Mouse (Mus musculus) cerebellum, postnatal 10 days (tissue): ENCODE measurements around the gene Klc4.

Source experiments
- DNase-seq, 2 experiments: peaks; one replicate each; pipeline ENCODE4 v3.0.0; 2021; ENCODE audit warnings: mixed read lengths in 2 of 2

The Klc4 gene

DNA sequence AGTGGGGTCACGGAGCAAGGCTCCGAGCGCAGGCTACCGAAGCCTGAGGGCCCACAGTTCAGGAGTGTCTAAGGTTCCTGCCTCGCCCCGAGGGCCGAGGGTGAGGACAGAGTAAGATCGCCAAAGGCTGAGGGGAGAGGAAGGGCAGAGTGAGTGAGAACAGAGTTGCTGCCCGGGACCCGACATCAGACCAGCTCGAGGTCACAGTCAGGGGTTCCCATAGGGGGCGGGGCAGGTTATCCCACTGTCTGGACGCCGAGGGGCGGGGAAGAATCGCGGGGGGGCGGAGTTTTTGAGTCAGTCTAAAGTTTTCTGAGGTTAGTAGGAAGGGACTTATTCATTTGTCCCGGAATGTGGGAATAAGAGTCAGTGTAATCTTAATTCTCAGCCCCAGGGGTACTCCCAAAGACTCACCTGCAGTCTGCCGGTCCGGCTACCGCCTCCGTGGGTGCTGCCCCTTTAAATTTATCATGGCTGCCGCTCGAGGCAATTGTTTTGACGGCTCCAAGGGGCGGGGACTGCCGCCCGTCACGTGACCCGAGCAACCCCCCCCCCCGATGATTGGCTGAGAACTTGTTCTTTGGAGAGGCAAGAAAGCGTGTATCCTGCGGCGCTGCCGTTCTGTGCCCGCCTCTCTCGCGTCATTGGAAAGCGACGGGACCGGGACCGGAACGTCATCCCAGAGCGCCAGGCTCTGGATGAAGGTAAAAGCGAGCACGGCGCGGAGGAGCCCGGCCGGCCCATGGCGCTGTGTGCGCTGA is at the start of gene Klc4, which contains the start of gene Mrpl2:
Gene Klc4 (minus strand): TSS at position 462 of the 761 bp plus-strand sequence.
Gene Mrpl2 (plus strand): TSS at position 669 of the 761 bp plus-strand sequence.
- DNase-seq = peak; percentile 99 to 100

DNA sequence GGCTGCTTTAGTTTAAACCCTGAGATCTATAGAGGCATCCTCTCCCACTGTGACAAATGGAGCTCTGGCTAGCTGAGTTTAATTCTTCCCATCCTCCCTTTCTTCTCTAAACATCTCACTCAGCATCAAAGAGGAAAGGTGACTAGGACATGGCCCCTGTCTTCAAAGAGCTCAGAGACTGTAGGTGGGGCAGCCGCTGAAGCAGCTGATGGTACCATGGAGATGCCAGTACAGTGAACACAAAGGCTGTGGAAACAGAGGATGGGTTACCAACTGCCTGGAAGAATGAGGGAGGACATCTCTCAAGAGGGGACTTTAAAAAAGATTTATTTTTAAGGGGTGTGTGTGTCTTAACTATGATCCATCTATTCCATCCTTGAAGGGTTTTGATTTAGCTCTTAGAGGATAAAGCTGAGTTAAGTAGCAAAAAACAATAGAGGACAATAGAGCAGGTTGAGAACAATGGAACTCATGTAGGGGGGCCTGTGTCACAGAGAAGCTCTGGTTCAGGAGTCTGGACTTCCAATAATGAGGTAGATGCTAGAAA is 48.8 kb upstream of the Klc4 start:
- no peak for DNase-seq

DNA sequence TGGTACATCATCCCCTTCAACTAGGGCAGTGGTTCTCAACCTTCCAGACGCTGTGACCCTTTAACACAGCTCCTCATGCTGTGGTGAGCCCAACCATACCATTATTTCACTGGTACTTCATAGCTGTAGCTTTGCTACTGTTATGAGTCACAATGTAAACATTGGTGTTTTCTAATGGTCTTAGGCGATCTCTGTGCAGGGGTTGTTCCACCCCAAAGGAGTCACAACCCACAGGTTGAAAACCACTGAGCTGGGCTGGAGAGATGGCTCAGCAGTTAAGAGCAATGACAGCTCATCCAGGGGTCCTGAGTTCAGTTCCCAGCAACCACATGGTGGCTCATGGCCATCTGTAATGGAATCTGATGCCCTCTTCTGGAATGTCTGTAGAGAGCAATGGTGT is 45.6 kb upstream of the Klc4 start:
- DNase-seq = no peak

DNA sequence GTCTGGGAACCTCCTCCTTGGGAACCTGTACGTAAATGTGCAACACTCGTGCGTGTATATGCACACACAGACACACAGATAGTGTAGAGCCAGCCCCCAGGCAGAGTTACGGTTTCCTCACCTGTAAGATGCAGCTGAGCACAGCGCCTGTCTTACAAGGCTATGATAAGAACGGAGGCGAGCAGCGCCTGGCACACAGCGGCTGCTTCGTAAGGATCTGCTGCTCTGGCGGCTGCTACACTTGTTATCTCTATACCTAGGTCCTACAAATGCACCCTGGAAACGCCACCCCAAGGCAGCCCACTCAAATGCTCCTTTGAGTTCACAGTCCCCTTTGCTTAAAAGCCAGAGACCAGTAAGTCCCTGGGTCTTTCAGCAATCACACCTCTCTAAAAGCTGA is 44.8 kb upstream of the Klc4 start:
- no peak for DNase-seq

GRCm38 (mm10) chr17:46685913-46686312 is 40.1 kb upstream of the Klc4 start:
- no peak for DNase-seq

DNA sequence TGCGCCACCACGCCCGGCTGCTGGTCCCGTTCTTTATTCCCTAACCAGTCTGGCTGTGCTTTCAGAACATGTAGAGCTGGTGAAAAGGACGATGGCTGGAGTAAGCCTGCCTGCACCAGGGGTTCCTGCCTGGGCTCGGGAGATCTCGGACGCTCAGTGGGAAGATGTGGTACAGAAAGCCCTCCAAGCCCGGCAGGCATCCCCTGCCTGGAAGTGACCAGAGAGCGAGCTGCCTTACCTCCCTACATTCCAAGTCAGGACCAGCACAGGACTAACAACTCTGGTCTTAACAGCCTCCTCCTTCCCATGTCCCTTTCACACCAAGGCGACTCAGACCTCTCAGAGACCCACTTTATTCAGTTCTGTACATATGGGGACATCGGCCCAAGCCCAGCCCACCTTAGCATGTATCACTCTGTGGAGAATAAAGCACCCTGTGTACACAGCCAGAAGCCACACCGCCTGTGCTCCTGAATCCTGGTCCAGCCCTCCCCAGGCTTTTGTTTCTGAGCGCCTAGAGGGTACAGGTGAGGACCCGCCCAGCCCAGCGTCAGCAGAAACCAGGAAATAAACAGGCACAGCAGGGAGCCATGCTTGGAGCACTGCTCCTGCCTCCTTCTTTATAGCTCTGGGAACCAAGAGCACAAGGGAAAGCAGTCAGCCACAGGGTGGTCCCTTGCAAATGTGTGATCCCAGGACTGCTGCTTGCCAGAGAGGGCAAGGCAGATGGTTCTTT is 37.0 kb upstream of the Klc4 start:
- DNase-seq = no peak

DNA sequence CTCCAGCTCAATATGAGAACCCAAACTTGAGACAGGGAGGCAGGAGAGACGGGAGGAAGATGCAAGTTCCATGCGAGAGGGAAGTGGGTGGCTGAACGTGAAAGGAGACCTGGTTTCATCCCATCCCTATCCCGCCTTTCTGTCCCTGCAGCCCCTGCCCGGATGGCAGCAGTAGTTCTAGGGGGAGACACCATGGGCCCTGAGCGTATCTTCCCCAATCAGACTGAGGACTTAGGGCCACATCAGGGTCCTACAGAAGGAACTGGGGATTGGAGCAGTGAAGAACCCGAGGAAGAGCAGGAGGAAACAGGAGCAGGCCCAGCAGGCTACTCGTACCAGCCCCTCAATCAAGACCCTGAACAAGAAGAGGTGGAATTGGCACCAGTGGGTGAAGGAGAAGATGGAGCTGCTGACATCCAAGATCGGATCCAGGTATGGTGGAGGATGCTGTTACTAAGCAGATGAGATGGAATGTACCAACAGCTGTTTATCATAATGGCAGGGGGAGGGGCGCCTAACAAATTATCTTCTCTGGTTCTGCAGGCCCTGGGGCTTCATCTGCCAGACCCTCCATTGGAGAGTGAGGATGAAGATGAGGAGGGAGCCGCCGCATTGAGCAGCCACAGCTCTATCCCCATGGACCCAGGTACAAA is 35.8 kb upstream of the Klc4 start:
- peak in 1 of 2 experiments; percentile 47 for DNase-seq

- peak; percentile 99 to 100 for DNase-seq
These were observed 35.0 kb upstream of the Klc4 start, which contains the start of gene Klhdc3 for GRCm38 (mm10) chr17:46680760-46681373. TSS of gene Klhdc3 (minus strand) at chr17:46680914.

DNA sequence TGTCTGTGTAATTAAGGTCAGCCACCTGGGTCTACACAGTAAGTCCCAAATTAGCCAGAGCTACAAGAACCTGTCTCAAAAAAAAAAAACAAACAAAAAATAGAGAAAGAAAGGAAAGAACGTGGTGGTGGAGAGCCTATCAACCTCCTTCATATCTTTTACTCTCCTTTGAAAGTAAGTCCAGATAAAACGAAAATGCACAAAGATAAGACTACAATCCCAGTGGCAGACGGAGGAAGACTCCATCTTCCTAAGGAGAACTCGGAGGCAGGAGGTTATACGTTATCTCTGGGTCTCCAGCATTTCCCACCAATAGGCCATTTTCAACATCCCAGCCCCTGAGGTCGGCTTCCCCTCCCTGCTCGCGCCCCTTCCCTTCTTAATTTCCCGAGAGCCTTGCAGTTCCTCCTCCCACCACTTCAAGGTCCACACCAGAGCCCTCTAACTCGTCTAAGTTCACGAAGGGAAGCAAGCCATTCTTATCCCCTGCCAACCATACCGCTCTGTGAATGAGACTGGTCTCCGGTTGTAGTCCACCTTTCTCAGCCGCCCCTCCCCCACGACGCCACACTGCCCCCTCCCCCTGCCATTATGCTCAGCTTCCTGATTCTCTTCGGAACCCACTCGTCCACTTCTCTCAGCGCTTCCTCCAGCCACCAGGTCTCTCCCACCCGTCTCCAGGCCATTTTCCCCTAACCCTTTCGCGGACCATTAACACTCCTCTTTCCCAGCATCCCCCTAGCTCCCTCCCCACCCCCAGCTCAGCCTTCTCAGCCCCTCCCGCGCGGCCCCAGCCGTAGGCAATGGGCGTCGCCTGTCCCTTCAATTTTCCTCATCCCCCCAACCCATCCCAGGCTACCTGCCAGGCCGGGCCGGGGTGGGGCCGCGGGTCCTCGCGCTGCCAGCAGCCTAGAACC is 34.3 kb upstream of the Klc4 start:
- DNase-seq = peak; percentile 87 to 89

- DNase-seq = no peak
These were observed 33.1 kb upstream of the Klc4 start for GRCm38 (mm10) chr17:46678911-46679310.

GRCm38 (mm10) chr17:46678416-46678815 is 32.6 kb upstream of the Klc4 start, which contains the start of gene Mea1:
TSS of gene Mea1 (plus strand) at chr17:46678793.
- DNase-seq = peak in 1 of 2 experiments; percentile 41

DNA sequence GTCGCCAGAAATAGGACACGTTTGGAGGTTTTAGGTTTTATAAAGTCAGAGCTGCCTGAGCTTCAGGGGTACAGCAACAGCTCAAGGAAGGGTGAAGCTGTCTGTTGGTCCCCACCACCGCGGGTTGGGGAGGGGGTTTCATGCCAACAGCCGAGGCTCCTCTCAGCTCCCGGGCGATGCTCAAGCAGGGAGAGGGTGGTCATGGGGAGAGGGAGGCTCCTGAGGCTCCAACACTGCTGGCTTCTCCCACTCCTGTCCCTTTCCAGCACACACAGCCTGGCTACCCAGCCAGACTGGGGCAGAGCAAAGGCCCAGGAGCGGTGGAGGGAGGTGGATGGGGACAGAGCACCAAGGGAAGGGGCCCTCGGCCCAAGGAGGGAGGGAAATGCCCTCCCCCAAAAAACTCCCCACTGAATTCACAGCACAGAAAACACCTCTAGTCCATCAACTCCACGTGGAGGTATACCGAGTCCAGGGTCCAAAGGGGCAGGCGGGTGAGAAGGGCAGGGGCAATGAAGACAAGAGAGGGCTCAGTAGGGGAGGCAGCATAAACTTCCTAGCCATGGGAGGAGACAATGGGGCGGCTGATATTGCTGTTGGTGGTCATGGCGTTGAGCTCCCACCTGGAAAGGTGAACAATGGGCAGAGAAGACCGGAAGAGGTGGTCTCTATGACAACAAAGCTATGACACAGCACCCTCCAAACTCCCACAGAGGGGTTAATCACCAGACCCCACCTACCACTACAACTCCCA is 28.9 kb upstream of the Klc4 start:
- DNase-seq = no peak

DNA sequence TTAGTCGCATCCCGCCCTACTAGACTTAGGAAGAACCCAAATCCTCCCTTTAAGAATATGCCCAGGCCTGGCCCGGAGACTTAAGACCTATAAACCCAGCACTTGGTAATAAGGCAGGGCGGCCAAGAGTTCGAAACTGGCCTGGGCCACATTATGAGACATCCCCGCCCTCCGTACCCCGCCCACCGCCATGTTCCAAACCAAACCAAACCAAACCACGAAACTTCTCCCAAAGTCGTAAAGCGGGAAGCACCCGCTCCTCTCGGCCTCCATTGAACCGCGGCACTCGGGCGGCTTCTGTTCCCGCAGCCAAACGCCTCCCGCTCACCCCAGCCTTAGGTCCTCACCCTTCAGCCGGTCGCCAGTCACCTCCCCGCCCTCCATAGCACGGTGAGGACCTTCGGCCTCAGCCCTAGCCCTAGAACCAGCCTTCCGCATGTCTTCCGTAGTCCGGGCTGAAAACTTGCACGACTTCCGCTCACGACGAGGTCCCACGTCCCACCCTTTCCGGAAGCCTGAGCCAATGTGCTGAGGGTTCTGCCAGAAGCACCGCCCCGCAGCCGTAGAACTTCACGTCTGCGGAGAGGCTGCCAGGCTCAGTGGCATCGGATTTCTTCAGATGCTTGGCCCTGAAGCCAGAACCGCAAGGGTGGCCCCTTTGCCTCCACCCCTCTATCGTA is 28.2 kb upstream of the Klc4 start, which contains the start of gene Rrp36:
Gene Rrp36 (minus strand): TSS at position 503 of the 680 bp plus-strand sequence.
- DNase-seq = peak; percentile 94 to 95

DNA sequence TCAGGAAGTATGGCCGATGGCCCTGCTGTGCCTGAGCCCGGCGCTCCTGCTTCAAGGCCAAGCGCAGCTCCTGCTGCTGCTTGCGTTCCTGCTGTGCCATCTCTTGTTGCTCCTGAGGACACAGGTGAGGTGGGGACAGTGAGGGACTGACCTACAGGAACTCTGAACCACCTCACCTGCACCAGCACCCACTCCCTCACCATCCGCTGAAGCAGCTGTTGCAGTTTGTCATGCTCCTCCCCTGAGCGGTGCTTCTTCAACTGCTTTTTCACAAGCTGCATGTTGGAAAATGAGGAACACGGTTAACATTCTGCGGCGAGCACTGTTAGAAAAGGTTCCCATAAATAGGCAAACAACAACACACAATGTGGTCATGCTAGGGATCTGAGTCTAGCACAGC is 24.1 kb upstream of the Klc4 start:
- DNase-seq = no peak

- DNase-seq = no peak
These were observed 21.9 kb upstream of the Klc4 start for GRCm38 (mm10) chr17:46667712-46668111.

DNA sequence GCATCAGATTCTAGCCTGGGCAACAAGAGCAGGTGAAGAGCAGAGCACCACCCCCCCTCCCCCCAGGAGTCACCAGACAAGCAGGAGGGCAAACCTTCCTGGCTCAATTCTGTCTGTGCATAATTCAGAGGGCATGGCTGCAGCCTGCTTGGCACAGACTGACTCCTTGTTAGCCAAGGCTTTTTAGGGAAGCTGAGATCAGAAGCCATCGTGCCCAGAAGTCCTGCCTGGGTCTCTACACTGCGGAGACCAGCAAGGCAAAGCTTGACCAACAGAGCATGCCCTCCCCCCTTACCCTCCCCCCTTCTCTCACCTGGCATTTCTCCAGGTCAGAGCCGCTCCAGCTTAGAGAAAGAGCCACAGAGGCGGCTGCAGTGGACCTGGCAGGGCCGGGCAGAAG is 16.9 kb upstream of the Klc4 start:
- peak; percentile 86 to 89 for DNase-seq

DNA sequence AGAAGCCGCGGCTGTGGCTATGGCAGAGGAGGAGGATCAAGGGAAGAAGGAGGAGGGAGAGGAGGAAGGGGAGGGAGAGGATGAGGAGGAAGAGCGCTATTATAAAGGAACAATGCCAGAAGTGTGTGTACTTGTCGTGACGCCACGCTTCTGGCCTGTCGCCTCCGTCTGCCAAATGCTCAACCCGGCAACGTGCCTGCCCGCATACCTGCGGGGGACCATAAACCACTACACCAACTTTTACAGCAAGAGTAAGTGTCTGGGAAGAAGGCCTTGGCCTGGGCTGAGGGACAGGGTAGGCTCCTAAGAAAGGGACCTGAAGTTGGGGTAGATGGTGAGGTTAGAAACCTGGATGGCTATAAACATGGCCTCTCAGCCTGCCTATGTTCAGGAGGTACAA is 16.2 kb upstream of the Klc4 start:
- peak; percentile 64 to 72 for DNase-seq

GRCm38 (mm10) chr17:46661351-46661750 is 15.5 kb upstream of the Klc4 start:
- peak; percentile 80 to 85 for DNase-seq

DNA sequence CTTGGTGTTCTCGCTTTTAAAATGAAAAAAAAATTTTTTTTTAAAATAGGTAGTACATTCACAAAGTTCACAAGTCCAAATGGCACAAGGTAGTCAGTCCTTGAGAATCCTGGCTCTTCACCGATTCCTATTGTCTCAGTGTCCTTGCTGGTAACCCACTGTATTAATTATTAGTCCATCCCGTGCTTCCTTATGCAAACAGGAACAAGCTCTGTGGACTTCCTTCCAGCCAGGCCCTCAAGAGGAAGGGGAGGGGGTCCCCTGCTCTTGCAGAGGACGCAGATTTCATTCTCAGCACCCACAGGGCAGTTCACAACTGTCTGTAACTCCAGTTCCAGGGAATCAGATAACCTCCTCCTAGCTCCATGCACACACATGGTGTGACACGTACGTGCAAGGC is 10.2 kb upstream of the Klc4 start:
- no peak for DNase-seq
